Mouse (Mus musculus): Measurements from ENCODE around the gene Npas3. TPM values are rescaled to one million over a fixed set of nuclear protein-coding genes. Genes with fewer than 3 reads are reported as not detected.

Npas3 gene
- total and polyA plus RNA-seq, 2 experiments = 0.04 TPM; not detected in 1

- no peak overlapping the region for H3K9ac ChIP-seq (ENCODE audit: low read depth, low read length)
- H3K4me3 ChIP-seq (ENCODE audit: insufficient read depth, low read depth, low read length) = no peak overlapping the region
- TF ChIP-seq POLR2A (IDR thresholded peaks at IDR 0.05; ENCODE audit: extremely low read depth, insufficient read depth, low read length) = no peak
- TF ChIP-seq CTCF (IDR thresholded peaks at IDR 0.05; ENCODE audit: low read depth, low read length) = no peak
- no peak overlapping the region for H3K27ac ChIP-seq (replicated peaks; ENCODE audit: insufficient read depth, low read depth, low read length)
- WGBS = 5% methylated on average over 84 of the region's 84 CpGs
- peaks cover 20% of the 10 kb centered on the region for H3K27me3 ChIP-seq (ENCODE audit: control insufficient read depth, insufficient read depth, low read length)
- peaks cover 4% of the 10 kb centered on the region; the same call in 1 of the 2 replicates for H3K4me1 ChIP-seq (ENCODE audit: control insufficient read depth, insufficient read depth, low read length)
- H3K79me2 ChIP-seq (ENCODE audit: control insufficient read depth, insufficient read depth, low read length) = no peaks in the 10 kb centered on the region
- no peak for DNase-seq (ENCODE audit: extremely low read depth, low read depth, low spot score)
- H3K36me3 ChIP-seq (ENCODE audit: control insufficient read depth, insufficient read depth, low read length) = no peaks in the 10 kb centered on the region
Measured at GRCm38 (mm10) chr12:54067886-54068756, 819.6 kb downstream of the Npas3 start.

GRCm38 (mm10) chr12:54068757-54069146, 820.3 kb downstream of the Npas3 start:
- Histone ChIP-seq H3K36me3 (ENCODE audit: control insufficient read depth, insufficient read depth, low read length) (no peaks in the 10 kb centered on the region), H3K4me1 (ENCODE audit: control insufficient read depth, insufficient read depth, low read length) (peaks cover 4% of the 10 kb centered on the region; the same call in 1 of the 2 replicates), H3K9ac (ENCODE audit: low read depth, low read length) (no peak overlapping the region), H3K79me2 (ENCODE audit: control insufficient read depth, insufficient read depth, low read length) (no peaks in the 10 kb centered on the region), H3K27ac (replicated peaks; ENCODE audit: insufficient read depth, low read depth, low read length) (no peak overlapping the region), H3K27me3 (ENCODE audit: control insufficient read depth, insufficient read depth, low read length) (peaks cover 20% of the 10 kb centered on the region), H3K4me3 (ENCODE audit: insufficient read depth, low read depth, low read length) (no peak overlapping the region)
- WGBS = 62% methylated on average over 27 of the region's 27 CpGs
- no peak for DNase-seq (ENCODE audit: extremely low read depth, low read depth, low spot score)
- TF ChIP-seq POLR2A (IDR thresholded peaks at IDR 0.05; ENCODE audit: extremely low read depth, insufficient read depth, low read length) (no peak), CTCF (IDR thresholded peaks at IDR 0.05; ENCODE audit: low read depth, low read length) (no peak)

GRCm38 (mm10) chr12:54074012-54074411, 825.5 kb downstream of the Npas3 start:
- Histone ChIP-seq H3K27me3 (ENCODE audit: control insufficient read depth, insufficient read depth, low read length) (peaks cover 2% of the 10 kb centered on the region; the same call in 1 of the 2 replicates), H3K27ac (replicated peaks; ENCODE audit: insufficient read depth, low read depth, low read length) (no peak overlapping the region), H3K4me3 (ENCODE audit: insufficient read depth, low read depth, low read length) (no peak overlapping the region), H3K4me1 (ENCODE audit: control insufficient read depth, insufficient read depth, low read length) (no peaks in the 10 kb centered on the region), H3K9ac (ENCODE audit: low read depth, low read length) (no peak overlapping the region), H3K36me3 (ENCODE audit: control insufficient read depth, insufficient read depth, low read length) (no peaks in the 10 kb centered on the region), H3K79me2 (ENCODE audit: control insufficient read depth, insufficient read depth, low read length) (no peaks in the 10 kb centered on the region)
- DNase-seq (ENCODE audit: extremely low read depth, low read depth, low spot score) = no peak
- WGBS = 77% methylated on average over 2 of the region's 2 CpGs
- TF ChIP-seq POLR2A (IDR thresholded peaks at IDR 0.05; ENCODE audit: extremely low read depth, insufficient read depth, low read length) = no peak
- no peak for TF ChIP-seq CTCF (IDR thresholded peaks at IDR 0.05; ENCODE audit: low read depth, low read length)

GRCm38 (mm10) chr12:54080996-54081395, 832.5 kb downstream of the Npas3 start:
- no peak overlapping the region for H3K9ac ChIP-seq (ENCODE audit: low read depth, low read length)
- H3K27me3 ChIP-seq (ENCODE audit: control insufficient read depth, insufficient read depth, low read length) = no peaks in the 10 kb centered on the region
- no peak overlapping the region for H3K4me3 ChIP-seq (ENCODE audit: insufficient read depth, low read depth, low read length)
- H3K4me1 ChIP-seq (ENCODE audit: control insufficient read depth, insufficient read depth, low read length) = no peaks in the 10 kb centered on the region
- TF ChIP-seq CTCF (IDR thresholded peaks at IDR 0.05; ENCODE audit: low read depth, low read length) = no peak
- TF ChIP-seq POLR2A (IDR thresholded peaks at IDR 0.05; ENCODE audit: extremely low read depth, insufficient read depth, low read length) = no peak
- H3K79me2 ChIP-seq (ENCODE audit: control insufficient read depth, insufficient read depth, low read length) = no peaks in the 10 kb centered on the region
- no peak for DNase-seq (ENCODE audit: extremely low read depth, low read depth, low spot score)
- no peak overlapping the region for H3K27ac ChIP-seq (replicated peaks; ENCODE audit: insufficient read depth, low read depth, low read length)
- WGBS = 92% methylated on average over 3 of the region's 3 CpGs
- no peaks in the 10 kb centered on the region for H3K36me3 ChIP-seq (ENCODE audit: control insufficient read depth, insufficient read depth, low read length)

GRCm38 (mm10) chr12:54093729-54094128, 845.3 kb downstream of the Npas3 start:
- Histone ChIP-seq H3K27ac (replicated peaks; ENCODE audit: insufficient read depth, low read depth, low read length) (no peak overlapping the region), H3K9ac (ENCODE audit: low read depth, low read length) (no peak overlapping the region), H3K27me3 (ENCODE audit: control insufficient read depth, insufficient read depth, low read length) (no peaks in the 10 kb centered on the region), H3K79me2 (ENCODE audit: control insufficient read depth, insufficient read depth, low read length) (no peaks in the 10 kb centered on the region), H3K36me3 (ENCODE audit: control insufficient read depth, insufficient read depth, low read length) (no peaks in the 10 kb centered on the region), H3K4me1 (ENCODE audit: control insufficient read depth, insufficient read depth, low read length) (no peaks in the 10 kb centered on the region), H3K4me3 (ENCODE audit: insufficient read depth, low read depth, low read length) (no peak overlapping the region)
- no peak for TF ChIP-seq POLR2A (IDR thresholded peaks at IDR 0.05; ENCODE audit: extremely low read depth, insufficient read depth, low read length)
- no peak for TF ChIP-seq CTCF (IDR thresholded peaks at IDR 0.05; ENCODE audit: low read depth, low read length)
- 75% methylated on average over 8 of the region's 8 CpGs for WGBS
- no peak for DNase-seq (ENCODE audit: extremely low read depth, low read depth, low spot score)

GRCm38 (mm10) chr12:54096492-54096891, 848.0 kb downstream of the Npas3 start:
- Histone ChIP-seq H3K27ac (replicated peaks; ENCODE audit: insufficient read depth, low read depth, low read length) (no peak overlapping the region), H3K9ac (ENCODE audit: low read depth, low read length) (no peak overlapping the region), H3K79me2 (ENCODE audit: control insufficient read depth, insufficient read depth, low read length) (no peaks in the 10 kb centered on the region), H3K27me3 (ENCODE audit: control insufficient read depth, insufficient read depth, low read length) (no peaks in the 10 kb centered on the region), H3K36me3 (ENCODE audit: control insufficient read depth, insufficient read depth, low read length) (no peaks in the 10 kb centered on the region), H3K4me3 (ENCODE audit: insufficient read depth, low read depth, low read length) (no peak overlapping the region), H3K4me1 (ENCODE audit: control insufficient read depth, insufficient read depth, low read length) (no peaks in the 10 kb centered on the region)
- no peak for DNase-seq (ENCODE audit: extremely low read depth, low read depth, low spot score)
- 70% methylated on average over 2 of the region's 2 CpGs for WGBS
- TF ChIP-seq CTCF (IDR thresholded peaks at IDR 0.05; ENCODE audit: low read depth, low read length) (no peak), POLR2A (IDR thresholded peaks at IDR 0.05; ENCODE audit: extremely low read depth, insufficient read depth, low read length) (no peak)
